Mouse (Mus musculus): ENCODE measurements around the gene Hist3h2a.

The Hist3h2a gene

GRCm38 (mm10) chr11:58968551-58968950 is 14.1 kb downstream of the Hist3h2a start:
- no peak for DNase-seq (ENCODE audit: low spot score in 2 of 2)

- no peak for DNase-seq (ENCODE audit: low spot score in 2 of 2)
Measured at GRCm38 (mm10) chr11:58969027-58969426, 14.5 kb downstream of the Hist3h2a start.

- no peak for DNase-seq (ENCODE audit: low spot score in 2 of 2)
Measured at GRCm38 (mm10) chr11:58969659-58970058, 15.2 kb downstream of the Hist3h2a start.

- DNase-seq (ENCODE audit: low spot score in 2 of 2), result no peak
Measured at GRCm38 (mm10) chr11:58970831-58971530, 16.5 kb downstream of the Hist3h2a start.

- DNase-seq (ENCODE audit: low spot score in 2 of 2), result no peak
Measured at GRCm38 (mm10) chr11:58971796-58972195, 17.3 kb downstream of the Hist3h2a start.

- no peak for DNase-seq (ENCODE audit: low spot score in 2 of 2)
Measured at GRCm38 (mm10) chr11:58974414-58974813, 19.9 kb downstream of the Hist3h2a start.

GRCm38 (mm10) chr11:58977150-58977549 is 22.7 kb downstream of the Hist3h2a start:
- peak; percentile 61 to 74 for DNase-seq (ENCODE audit: low spot score in 2 of 2)

- DNase-seq (ENCODE audit: low spot score in 2 of 2), result peak in 1 of 2 experiments; percentile 52
Measured at GRCm38 (mm10) chr11:58977607-58978026, 23.1 kb downstream of the Hist3h2a start.

- DNase-seq (ENCODE audit: low spot score in 2 of 2), result peak; percentile 70 to 79
Measured at GRCm38 (mm10) chr11:58978027-58978705, 23.7 kb downstream of the Hist3h2a start, which contains the start of gene Trim11. Gene Trim11, plus strand, starts transcription at chr11:58978093.

GRCm38 (mm10) chr11:58978706-58979030 is 24.2 kb downstream of the Hist3h2a start:
- no peak for DNase-seq (ENCODE audit: low spot score in 2 of 2)

- no peak for DNase-seq (ENCODE audit: low spot score in 2 of 2)
Measured at GRCm38 (mm10) chr11:58979183-58979582, 24.7 kb downstream of the Hist3h2a start.

GRCm38 (mm10) chr11:58979661-58980060 is 25.2 kb downstream of the Hist3h2a start:
- no peak for DNase-seq (ENCODE audit: low spot score in 2 of 2)

- no peak for DNase-seq (ENCODE audit: low spot score in 2 of 2)
Measured at GRCm38 (mm10) chr11:58980381-58980990, 26.0 kb downstream of the Hist3h2a start.

GRCm38 (mm10) chr11:58981541-58982447 is 27.3 kb downstream of the Hist3h2a start:
- peak; percentile 57 to 89 for DNase-seq (ENCODE audit: low spot score in 2 of 2)

- DNase-seq (ENCODE audit: low spot score in 2 of 2), result peak in 1 of 2 experiments; percentile 66
Measured at GRCm38 (mm10) chr11:58982471-58983097, 28.1 kb downstream of the Hist3h2a start.

GRCm38 (mm10) chr11:58983691-58984341 is 29.3 kb downstream of the Hist3h2a start:
- DNase-seq (ENCODE audit: low spot score in 2 of 2), result no peak

GRCm38 (mm10) chr11:58984657-58985056 is 30.2 kb downstream of the Hist3h2a start:
- no peak for DNase-seq (ENCODE audit: low spot score in 2 of 2)

GRCm38 (mm10) chr11:58985299-58985917 is 30.9 kb downstream of the Hist3h2a start:
- no peak for DNase-seq (ENCODE audit: low spot score in 2 of 2)

- no peak for DNase-seq (ENCODE audit: low spot score in 2 of 2)
Measured at GRCm38 (mm10) chr11:58989166-58989565, 34.7 kb downstream of the Hist3h2a start.

- no peak for DNase-seq (ENCODE audit: low spot score in 2 of 2)
Measured at GRCm38 (mm10) chr11:58990141-58990540, 35.7 kb downstream of the Hist3h2a start.

Measured in spleen, postnatal 10 days (tissue).